Mouse (Mus musculus) bone marrow macrophage, adult 2 months (primary cell): ENCODE measurements at regions not wholly inside any gene's neighbourhood (a gene's known extent, or its start where the extent isn't known, plus 50 kb on each side); places are given as distances from the start of the nearest gene placed in this dataset.

Source experiments
- CTCF ChIP-seq: IDR thresholded peaks from 2 replicates; pipeline ENCODE4 v1.5.1; 2012; ENCODE audit warnings: low read depth, mild to moderate bottlenecking, low read length, moderate library complexity
- POLR2A ChIP-seq: IDR thresholded peaks from 2 replicates; pipeline ENCODE4 v1.6.1; 2012; ENCODE audit warnings: mild to moderate bottlenecking, low read depth, low read length, borderline replicate concordance

DNA sequence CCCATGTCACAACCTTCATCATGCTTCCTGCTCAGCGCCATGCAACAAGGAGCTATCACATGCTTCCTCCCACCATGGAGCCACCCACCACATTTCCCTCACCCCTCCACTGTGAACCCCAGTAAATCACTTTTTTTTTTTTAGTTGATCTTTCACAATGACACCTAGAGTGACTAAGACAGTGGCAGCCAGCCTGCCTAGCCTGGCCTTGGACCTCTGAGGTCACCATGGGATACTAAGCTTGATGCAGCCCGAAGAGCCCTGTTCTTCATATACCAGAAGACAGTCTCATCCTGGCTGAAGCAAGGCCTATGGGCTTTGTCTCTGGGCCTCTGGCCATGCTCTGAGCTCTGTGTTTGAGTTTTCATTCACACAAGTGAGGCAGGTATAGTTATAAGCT is 154.2 kb upstream of the Rpl38 start:
- TF ChIP-seq CTCF, result no peak
- no peak for TF ChIP-seq POLR2A
